In the genomic region with DNA sequence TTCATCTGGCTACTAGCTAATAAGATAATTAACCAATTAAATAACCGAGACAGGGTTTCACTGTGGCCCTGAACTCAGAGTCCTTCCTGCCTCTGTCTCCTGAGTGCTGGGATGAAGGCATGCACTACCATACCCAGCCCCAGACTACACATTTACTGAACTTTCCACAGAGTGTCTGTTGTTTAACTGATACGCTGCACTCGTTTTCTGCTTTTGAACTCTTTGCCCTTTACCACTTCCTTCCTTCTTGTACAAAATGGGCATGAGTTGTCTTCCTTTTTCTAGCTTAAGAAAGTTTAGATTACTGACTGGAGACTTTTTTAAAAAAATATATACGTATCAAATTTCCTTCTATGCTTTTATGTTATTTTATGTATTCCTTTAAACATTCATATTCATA, we compare ENCODE assay signal across 18 mouse cellular contexts.
A peak's percentile ranks its signal among the peaks of the same experiment; 100 is the strongest.
DNase-seq lines count a peak whose midpoint lies in the region; ATAC-seq and TF ChIP-seq lines count a peak whose summit lies in the region.
"Had no signal": no experiment of that assay in that cellular context is flagged by ENCODE, and none has a peak within 500 bp of the region (broad histone marks: within the 10 kb centered on the region; RNA-seq: fewer than 3 reads in every experiment).

No protein-coding gene starts in this region.

- peaks cover 1 to 56% of the 10 kb centered on the region in 2 experiments; a peak in 3 of 4 replicates for H3K36me3 ChIP-seq in MEL (ENCODE audit: control insufficient read depth in 1 of 2, insufficient read depth in 2 of 2, low read length in 2 of 2)
- peaks cover 14% of the 10 kb centered on the region for H3K36me3 ChIP-seq in splenic B cell, adult 2 months (ENCODE audit: control insufficient read depth, insufficient read depth, low read length, poor library complexity, severe bottlenecking)
- no peaks in the 10 kb centered on the region for H3K36me3 ChIP-seq in midbrain, embryonic 15.5 days (replicated peaks)
- no peaks in the 10 kb centered on the region for H3K36me3 ChIP-seq in heart, adult 2 months (ENCODE audit: control insufficient read depth, insufficient read depth, low read length)
- H3K36me3 ChIP-seq: hindbrain, embryonic 15.5 days had no signal

- no peak for TF ChIP-seq POLR2A in MEL (IDR thresholded peaks at IDR 0.05; ENCODE audit: control insufficient read depth in 1 of 2, insufficient read depth in 1 of 2, low read depth in 1 of 2, low read length in 2 of 2, poor library complexity in 1 of 2)
- TF ChIP-seq POLR2A in heart, adult 2 months (IDR thresholded peaks at IDR 0.05; ENCODE audit: insufficient read depth, low read depth, low read length) = no peak

- peak overlapping the region; percentile 98 for H3K27ac ChIP-seq in MEL (ENCODE audit: control insufficient read depth, low read depth, low read length)
- no peak overlapping the region for H3K27ac ChIP-seq in midbrain, embryonic 15.5 days
- no peak overlapping the region for H3K27ac ChIP-seq in heart, adult 2 months
- H3K27ac ChIP-seq: gastrocnemius, adult 2 months; hindbrain, embryonic 15.5 days; liver, embryonic 12.5 days; neural tube, embryonic 13.5 days had no signal

- H3K4me1 ChIP-seq in MEL (ENCODE audit: control insufficient read depth in 1 of 2, insufficient read depth in 2 of 2, low read length in 2 of 2) = peaks cover 36 to 55% of the 10 kb centered on the region in 2 experiments
- peaks cover 4% of the 10 kb centered on the region; the same call in 1 of the 2 replicates for H3K4me1 ChIP-seq in midbrain, embryonic 15.5 days
- H3K4me1 ChIP-seq in heart, adult 2 months (ENCODE audit: control insufficient read depth, insufficient read depth, low read length) = no peaks in the 10 kb centered on the region
- H3K4me1 ChIP-seq: hindbrain, embryonic 15.5 days; neural tube, embryonic 13.5 days had no signal

- no peak for TF ChIP-seq CTCF in MEL (IDR thresholded peaks at IDR 0.05 in 2 of 3, conservative IDR thresholded peaks at IDR 0.05 in 1 of 3; ENCODE audit: control insufficient read depth in 1 of 3, insufficient read depth in 1 of 3, low read depth in 2 of 3, low read length in 3 of 3, poor library complexity in 1 of 3, severe bottlenecking in 1 of 3)
- TF ChIP-seq CTCF in heart, adult 2 months (IDR thresholded peaks at IDR 0.05) = no peak

- H3K9ac ChIP-seq in MEL (ENCODE audit: control insufficient read depth, low read depth, low read length, poor library complexity, severe bottlenecking) = peak overlapping the region; percentile 1
- no peak overlapping the region for H3K9ac ChIP-seq in midbrain, embryonic 15.5 days
- H3K9ac ChIP-seq in heart, adult 2 months (ENCODE audit: low read depth, low read length) = no peak overlapping the region
- H3K9ac ChIP-seq: forebrain, postnatal 0 days; hindbrain, embryonic 15.5 days; liver, embryonic 12.5 days; lung, embryonic 14.5 days; neural tube, embryonic 13.5 days had no signal

- intact Hi-C loops in gastrocnemius, postnatal 14 days (cut with DNase I; ENCODE audit: low total_unique reads) = no loop called here
- intact Hi-C loops in heart, adult 2 months (cut with DNase I) = no loop called here

- no peaks in the 10 kb centered on the region for H3K9me3 ChIP-seq in MEL (replicated peaks; ENCODE audit: insufficient read depth, low read length)
- no peaks in the 10 kb centered on the region for H3K9me3 ChIP-seq in midbrain, embryonic 15.5 days
- H3K9me3 ChIP-seq: hindbrain, embryonic 15.5 days; liver, embryonic 12.5 days; neural tube, embryonic 13.5 days had no signal

- no peak overlapping the region for H3K4me2 ChIP-seq in midbrain, embryonic 15.5 days
- H3K4me2 ChIP-seq: hindbrain, embryonic 15.5 days; liver, embryonic 12.5 days; lung, embryonic 14.5 days; neural tube, embryonic 13.5 days had no signal

- peak; percentile 64 for DNase-seq in CD4-positive, CD25-positive, alpha-beta regulatory T cell, adult 2 months (ENCODE audit: low read depth, low spot score)
- peak; percentile 82 for DNase-seq in MEL (ENCODE audit: low read depth, low spot score)
- peak; percentile 62 for DNase-seq in induced T-regulatory cell, adult 2 months (ENCODE audit: low read depth)
- DNase-seq in splenic B cell, adult 2 months (ENCODE audit: low read depth, low spot score) = peak; percentile 44
- no peak for DNase-seq in testis, postnatal 10 days (ENCODE audit: low spot score)
- no peak for DNase-seq in gastrocnemius, postnatal 14 days
- no peak for DNase-seq in heart, adult 2 months
- DNase-seq: cerebellum, adult 11 months; forebrain, postnatal 0 days; gastrocnemius, adult 2 months; kidney, postnatal 14 days; lung, embryonic 14.5 days; right cerebral cortex, postnatal 14 days had no signal

- no peaks in the 10 kb centered on the region for H3K27me3 ChIP-seq in MEL (ENCODE audit: control insufficient read depth in 1 of 2, insufficient read depth in 2 of 2, low read length in 2 of 2)
- H3K27me3 ChIP-seq in splenic B cell, adult 2 months (ENCODE audit: control insufficient read depth, insufficient read depth, low read length, poor library complexity, severe bottlenecking) = no peaks in the 10 kb centered on the region
- H3K27me3 ChIP-seq in midbrain, embryonic 15.5 days (replicated peaks) = no peaks in the 10 kb centered on the region
- no peaks in the 10 kb centered on the region for H3K27me3 ChIP-seq in heart, adult 2 months (ENCODE audit: control insufficient read depth, insufficient read depth, low read length)
- H3K27me3 ChIP-seq: hindbrain, embryonic 15.5 days; liver, embryonic 12.5 days; neural tube, embryonic 13.5 days; Patski had no signal

- TF ChIP-seq RAD21 in MEL (IDR thresholded peaks at IDR 0.05; ENCODE audit: low read depth, low read length) = no peak

- TF ChIP-seq EP300 in MEL (IDR thresholded peaks at IDR 0.05; ENCODE audit: low read depth in 1 of 2, low read length in 2 of 2) = peak; percentile 90 to 93
- no peak for TF ChIP-seq EP300 in heart, adult 2 months (IDR thresholded peaks at IDR 0.05; ENCODE audit: insufficient read depth, low read depth, low read length)

- H3K79me2 ChIP-seq in MEL (ENCODE audit: control insufficient read depth, insufficient read depth, low read length, poor library complexity) = no peaks in the 10 kb centered on the region
- no peaks in the 10 kb centered on the region for H3K79me2 ChIP-seq in heart, adult 2 months (replicated peaks; ENCODE audit: control insufficient read depth, insufficient read depth, low read length)

- ATAC-seq in midbrain, embryonic 15.5 days (replicated peaks) = no peak
- ATAC-seq: forebrain, postnatal 0 days; liver, embryonic 12.5 days; Patski had no signal

- WGBS in midbrain, embryonic 15.5 days = 81% methylated on average over 4 of the region's 4 CpGs
- 64% methylated on average over 4 of the region's 4 CpGs for WGBS in heart, adult 2 months

- 0 out of 4 replicates have a peak overlapping the region, but pooled peaks of 1 of the 2 experiments have one; percentile 1 for H3K4me3 ChIP-seq in MEL (ENCODE audit: control insufficient read depth in 1 of 2, insufficient read depth in 1 of 2, low read depth in 2 of 2, low read length in 2 of 2)
- H3K4me3 ChIP-seq in midbrain, embryonic 15.5 days = no peak overlapping the region
- H3K4me3 ChIP-seq in heart, adult 2 months = no peak overlapping the region
- H3K4me3 ChIP-seq: gastrocnemius, adult 2 months; hindbrain, embryonic 15.5 days; liver, embryonic 12.5 days; neural tube, embryonic 13.5 days had no signal

TF ChIP-seq in MEL, 35 proteins besides CTCF, POLR2A, EP300 and RAD21:
- TF ChIP-seq MYC (IDR thresholded peaks at IDR 0.05; ENCODE audit: low read depth, low read length) = peak; percentile 54; the same call in 1 of the 2 replicates
- no peak for TF ChIP-seq MXI1 (IDR thresholded peaks at IDR 0.05; ENCODE audit: low read depth, low read length)
- TF ChIP-seq TBP (IDR thresholded peaks at IDR 0.05; ENCODE audit: low read depth, low read length) = peak; percentile 44; the same call in 1 of the 2 replicates
- no peak for TF ChIP-seq POLR2AphosphoS5 (IDR thresholded peaks at IDR 0.05; ENCODE audit: borderline replicate concordance, low read depth, low read length)
- no peak for TF ChIP-seq CHD1 (IDR thresholded peaks at IDR 0.05; ENCODE audit: low read depth, low read length)
- TF ChIP-seq MEF2A (IDR thresholded peaks at IDR 0.05; ENCODE audit: extremely low read depth, insufficient replicate concordance, low read depth, low read length, poor library complexity, severe bottlenecking) = no peak
- TF ChIP-seq TCF12 (IDR thresholded peaks at IDR 0.05; ENCODE audit: low read depth, low read length) = peak; percentile 80
- no peak for TF ChIP-seq HCFC1 (IDR thresholded peaks at IDR 0.05; ENCODE audit: low read depth, low read length)
- TF ChIP-seq SIN3A (IDR thresholded peaks at IDR 0.05; ENCODE audit: low read length) = peak; percentile 75
- no peak for TF ChIP-seq USF2 (IDR thresholded peaks at IDR 0.05; ENCODE audit: borderline replicate concordance in 1 of 2, insufficient read depth in 1 of 2, low read depth in 1 of 2, low read length in 2 of 2)
- TF ChIP-seq RCOR1 (IDR thresholded peaks at IDR 0.05; ENCODE audit: low read depth, low read length) = peak; percentile 74
- no peak for TF ChIP-seq UBTF (IDR thresholded peaks at IDR 0.05; ENCODE audit: borderline replicate concordance, insufficient read depth, low read depth, low read length)
- no peak for TF ChIP-seq KAT2A (conservative IDR thresholded peaks at IDR 0.05; ENCODE audit: low read depth, low read length)
- no peak for TF ChIP-seq MAZ (IDR thresholded peaks at IDR 0.05; ENCODE audit: low read depth, low read length)
- no peak for TF ChIP-seq CHD2 (IDR thresholded peaks at IDR 0.05; ENCODE audit: low read length)
- peak; percentile 55; the same call in 1 of the 2 replicates for TF ChIP-seq BHLHE40 (IDR thresholded peaks at IDR 0.05; ENCODE audit: borderline replicate concordance, low read depth, low read length)
- peak; percentile 67 for TF ChIP-seq GATA1 (IDR thresholded peaks at IDR 0.05; ENCODE audit: low read depth, low read length)
- peak; percentile 71 for TF ChIP-seq TAL1 (IDR thresholded peaks at IDR 0.05; ENCODE audit: low read length)
- no peak for TF ChIP-seq ZMIZ1 (IDR thresholded peaks at IDR 0.05; ENCODE audit: low read depth, low read length)
- peak; percentile 70 for TF ChIP-seq ZNF384 (IDR thresholded peaks at IDR 0.05; ENCODE audit: low read depth, low read length)
- 0 out of 2 replicates have a peak, but pooled peaks have one; percentile 22 for TF ChIP-seq MAFK (IDR thresholded peaks at IDR 0.05; ENCODE audit: borderline replicate concordance, low read depth, low read length)
- TF ChIP-seq ETS1 (IDR thresholded peaks at IDR 0.05; ENCODE audit: low read depth, low read length) = peak; percentile 80
- no peak for TF ChIP-seq POLR2AphosphoS2 (IDR thresholded peaks at IDR 0.05; ENCODE audit: low read length)
- TF ChIP-seq NELFE (IDR thresholded peaks at IDR 0.05; ENCODE audit: low read depth, low read length) = no peak
- peak; percentile 54; the same call in 1 of the 2 replicates for TF ChIP-seq MYB (IDR thresholded peaks at IDR 0.05; ENCODE audit: low read depth, low read length)

Comparison
In these comparisons a context has a peak if more than half of its experiments do, and no peak if none do; other contexts are left out.
1. DNase-seq: peak in CD4-positive, CD25-positive, alpha-beta regulatory T cell, adult 2 months (single experiment), MEL (single experiment), induced T-regulatory cell, adult 2 months (single experiment) and splenic B cell, adult 2 months (single experiment); none in testis, postnatal 10 days (single experiment), gastrocnemius, postnatal 14 days (single experiment) and heart, adult 2 months (0 of 2).